Mouse (Mus musculus): ENCODE measurements around the gene Casc3. TPM values are rescaled to one million over a fixed set of nuclear protein-coding genes. Genes with fewer than 3 reads are reported as not detected.

Gene Casc3
- polyA plus RNA-seq, 1 experiment from 2014 or later, result 37.2 TPM

Other genes starting within 250 kb of the Casc3 start
- gene Ormdl3, start 217.5 kb upstream of the Casc3 start, polyA plus RNA-seq (2016; fragmentation: Nextera tagmentation; extraction: Ambion mirVana), result 56.1 and 61.0 TPM in 2 replicates
- not detected in 2 replicates for gene Lrrc3c, start 206.6 kb upstream of the Casc3 start, polyA plus RNA-seq (2016; fragmentation: Nextera tagmentation; extraction: Ambion mirVana)
- 0.71 and 1.0 TPM in 2 replicates for gene Gm12355, start 179.2 kb upstream of the Casc3 start, polyA plus RNA-seq (2016; fragmentation: Nextera tagmentation; extraction: Ambion mirVana)
- not detected in 2 replicates for gene Gsdma3, start 178.5 kb upstream of the Casc3 start, polyA plus RNA-seq (2016; fragmentation: Nextera tagmentation; extraction: Ambion mirVana)
- gene Gsdma2, start 158.1 kb upstream of the Casc3 start, polyA plus RNA-seq (2016; fragmentation: Nextera tagmentation; extraction: Ambion mirVana), result not detected in 2 replicates
- not detected in 2 replicates for gene Gsdma, start 140.6 kb upstream of the Casc3 start, polyA plus RNA-seq (2016; fragmentation: Nextera tagmentation; extraction: Ambion mirVana)
- 232 and 255 TPM in 2 replicates for gene Psmd3, start 122.4 kb upstream of the Casc3 start, polyA plus RNA-seq (2016; fragmentation: Nextera tagmentation; extraction: Ambion mirVana)
- not detected in 2 replicates for gene Csf3, start 103.6 kb upstream of the Casc3 start, polyA plus RNA-seq (2016; fragmentation: Nextera tagmentation; extraction: Ambion mirVana)
- 54.6 and 56.5 TPM in 2 replicates for gene Med24, start 75.5 kb upstream of the Casc3 start, polyA plus RNA-seq (2016; fragmentation: Nextera tagmentation; extraction: Ambion mirVana)
- 19.2 and 23.2 TPM in 2 replicates for gene Thra, start 64.3 kb upstream of the Casc3 start, polyA plus RNA-seq (2016; fragmentation: Nextera tagmentation; extraction: Ambion mirVana)
- gene Nr1d1, start 29.6 kb upstream of the Casc3 start, polyA plus RNA-seq (2016; fragmentation: Nextera tagmentation; extraction: Ambion mirVana), result 3.6 and 5.9 TPM in 2 replicates
- gene Msl1, start 9.4 kb upstream of the Casc3 start, polyA plus RNA-seq (2016; fragmentation: Nextera tagmentation; extraction: Ambion mirVana), result 14.0 and 21.6 TPM in 2 replicates
- 0.78 and 0.87 TPM in 2 replicates for gene Rapgefl1, start 31.9 kb downstream of the Casc3 start, polyA plus RNA-seq (2016; fragmentation: Nextera tagmentation; extraction: Ambion mirVana)
- gene Wipf2, start 58.7 kb downstream of the Casc3 start, polyA plus RNA-seq (2016; fragmentation: Nextera tagmentation; extraction: Ambion mirVana), result 2.8 and 4.1 TPM in 2 replicates
- 39.3 and 47.7 TPM in 2 replicates for gene Cdc6, start 102.9 kb downstream of the Casc3 start, polyA plus RNA-seq (2016; fragmentation: Nextera tagmentation; extraction: Ambion mirVana)
- gene Rara, start 122.9 kb downstream of the Casc3 start, polyA plus RNA-seq (2016; fragmentation: Nextera tagmentation; extraction: Ambion mirVana), result 30.4 and 36.9 TPM in 2 replicates
- 1.0 and 1.1 TPM in 2 replicates for gene Gjd3, start 178.1 kb downstream of the Casc3 start, polyA plus RNA-seq (2016; fragmentation: Nextera tagmentation; extraction: Ambion mirVana)
- 207 and 238 TPM in 2 replicates for gene Top2a, start 219.3 kb downstream of the Casc3 start, polyA plus RNA-seq (2016; fragmentation: Nextera tagmentation; extraction: Ambion mirVana)
- 382 and 559 TPM in 2 replicates for gene Igfbp4, start 236.3 kb downstream of the Casc3 start, polyA plus RNA-seq (2016; fragmentation: Nextera tagmentation; extraction: Ambion mirVana)

All from heart, embryonic 10.5 days (tissue).